Mouse (Mus musculus): ENCODE measurements around the gene Vangl1.

DNA sequence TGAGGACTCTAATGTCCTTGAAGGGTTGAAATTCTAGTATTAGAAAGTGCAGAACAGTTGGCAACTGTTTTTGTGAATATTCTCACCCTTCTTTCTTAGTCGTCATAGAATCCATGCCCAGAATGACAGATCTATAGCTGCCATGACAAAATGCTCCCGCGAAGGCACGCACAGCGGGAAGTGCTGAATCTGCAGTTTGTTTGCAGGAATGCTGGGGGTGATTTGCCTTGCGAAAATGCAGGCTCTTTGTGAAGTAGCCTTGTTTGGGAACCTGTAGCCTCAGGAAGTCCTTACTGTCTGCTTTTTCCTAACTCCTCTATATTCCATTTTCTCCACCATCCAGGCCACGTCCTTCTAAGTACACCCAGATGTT is 951 bp upstream of the Vangl1 start:
- no peak for TF ChIP-seq CTCF (IDR thresholded peaks at IDR 0.05; ENCODE audit: extremely low read depth, insufficient read depth, low read length)
- TF ChIP-seq POLR2A (IDR thresholded peaks at IDR 0.05; ENCODE audit: extremely low read depth, insufficient read depth, low read length): no peak
